Mouse (Mus musculus) kidney, adult 2 months (tissue): Measurements from ENCODE around the gene Gpank1.

ENCODE experiments used
- CTCF ChIP-seq: fragments of 200-500 bp; conservative IDR thresholded peaks from 2 replicates; pipeline ENCODE4 v1.5.1; 2011; ENCODE audit warnings: low read depth, mild to moderate bottlenecking, control low read depth, low read length, moderate library complexity, mixed read lengths; ENCODE audit not compliant: insufficient read depth, insufficient read length
- POLR2A ChIP-seq: fragments of 200-500 bp; IDR thresholded peaks from one replicate; pipeline ENCODE4 v1.6.1; 2011; ENCODE audit warnings: low read depth, low read length, control low read depth

GRCm38 (mm10) chr17:35120745-35121142 is 511 bp upstream of the Gpank1 start:
- TF ChIP-seq POLR2A, result no peak
- no peak for TF ChIP-seq CTCF
